Mouse (Mus musculus): Measurements from ENCODE around the gene Chaf1b.

The Chaf1b gene

DNA sequence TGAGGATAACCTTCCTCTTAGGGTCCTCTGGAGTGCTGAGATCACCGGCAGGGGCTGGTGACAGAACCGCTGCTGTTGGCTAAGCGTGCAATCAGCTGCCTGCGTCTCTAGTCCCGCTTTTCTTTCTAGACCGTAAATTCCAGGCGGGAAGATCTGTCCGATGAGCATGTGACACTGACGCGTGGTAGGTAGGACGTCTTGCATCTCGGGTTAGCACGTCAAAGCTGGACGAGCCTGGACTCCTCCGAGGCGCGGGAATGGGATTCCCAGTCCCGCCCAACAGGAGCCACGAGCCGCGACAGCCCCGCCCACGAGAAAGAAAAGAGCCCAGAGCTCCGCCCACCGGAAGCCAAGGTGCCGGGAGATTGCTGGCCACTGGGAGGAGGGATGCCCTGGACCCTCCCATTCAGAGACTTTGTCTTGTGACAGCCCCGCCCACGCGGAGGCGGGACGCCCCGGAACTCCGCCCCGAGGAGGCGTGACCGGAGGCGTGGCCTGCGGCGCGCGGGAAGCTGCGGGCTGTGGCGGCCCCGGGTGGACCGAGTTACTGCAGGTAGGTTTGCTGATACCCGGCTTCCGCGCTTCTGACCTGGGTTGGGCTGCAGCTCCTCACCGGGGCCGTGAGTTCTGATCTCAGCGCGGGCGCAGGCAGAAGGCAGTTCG is at the start of gene Chaf1b:
TSS of gene Chaf1b (plus strand) at position 479 of the 663 bp plus-strand sequence.
- peak; percentile 95 to 99 for DNase-seq (ENCODE audit: low spot score in 2 of 2)

GRCm38 (mm10) chr16:93834076-93834475 is 49.6 kb upstream of the Chaf1b start:
- DNase-seq (ENCODE audit: low spot score in 2 of 2), result no peak

DNA sequence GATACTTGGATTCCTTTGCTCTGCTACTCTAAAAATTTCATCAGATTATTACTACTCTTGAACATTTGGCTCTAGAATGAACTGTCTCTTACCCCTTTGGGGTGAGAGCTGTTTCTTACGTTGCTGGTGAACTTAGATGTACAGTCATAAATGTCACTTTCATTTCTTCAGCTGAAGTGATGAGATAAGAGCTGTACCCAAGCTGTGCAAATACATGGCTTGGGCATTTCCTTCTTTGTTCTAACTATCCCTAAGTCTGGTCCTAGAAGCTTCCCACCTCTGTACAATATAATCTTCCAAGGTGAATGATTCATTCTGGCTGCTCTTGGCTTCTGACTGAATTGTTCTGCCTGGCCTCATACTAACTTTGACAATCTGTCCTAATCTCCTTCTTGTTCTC is 44.7 kb upstream of the Chaf1b start:
- DNase-seq (ENCODE audit: low spot score in 2 of 2), result no peak

- no peak for DNase-seq (ENCODE audit: low spot score in 2 of 2)
Measured at GRCm38 (mm10) chr16:93850527-93850926, 33.2 kb upstream of the Chaf1b start.

GRCm38 (mm10) chr16:93859967-93860366 is 23.7 kb upstream of the Chaf1b start:
- no peak for DNase-seq (ENCODE audit: low spot score in 2 of 2)

DNA sequence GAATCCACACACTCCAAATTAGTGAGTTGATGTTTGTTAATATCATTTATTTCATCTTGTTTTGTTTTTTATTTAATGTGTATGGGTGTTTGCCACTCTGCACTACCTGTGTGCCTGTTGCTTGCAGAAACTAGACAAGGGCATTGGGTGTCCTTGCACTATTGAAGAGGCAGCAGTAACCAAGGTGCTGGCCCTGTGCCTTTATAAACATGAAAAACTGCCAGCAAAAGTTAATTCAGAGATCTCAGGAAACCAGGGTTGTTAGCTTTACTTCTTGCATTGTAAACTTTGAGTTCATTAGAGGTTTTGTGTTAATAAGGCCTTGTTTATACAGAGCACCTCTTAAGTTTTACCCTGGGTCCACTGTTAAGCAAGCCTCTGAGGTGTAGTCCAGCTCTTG is 23.0 kb upstream of the Chaf1b start:
- no peak for DNase-seq (ENCODE audit: low spot score in 2 of 2)

DNA sequence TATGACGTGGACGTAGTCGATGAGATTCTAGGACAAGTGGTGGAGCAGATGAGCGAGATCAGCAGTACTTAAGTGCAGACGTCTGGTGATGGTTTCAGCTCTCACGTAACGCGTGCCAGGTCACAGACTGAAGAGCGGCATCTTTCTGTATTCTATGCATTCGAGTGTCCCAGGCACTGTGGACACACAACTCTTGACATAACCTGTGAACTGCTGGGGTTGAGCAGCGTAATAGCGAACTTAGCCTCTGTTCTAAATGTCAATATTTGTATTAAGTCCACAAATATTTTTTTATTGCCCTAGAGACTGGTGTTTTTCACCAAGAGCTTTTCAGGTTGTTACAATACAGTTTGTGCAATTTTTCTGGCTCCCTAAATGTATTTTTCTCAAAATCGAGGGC is 8.9 kb upstream of the Chaf1b start:
- no peak for DNase-seq (ENCODE audit: low spot score in 2 of 2)

DNA sequence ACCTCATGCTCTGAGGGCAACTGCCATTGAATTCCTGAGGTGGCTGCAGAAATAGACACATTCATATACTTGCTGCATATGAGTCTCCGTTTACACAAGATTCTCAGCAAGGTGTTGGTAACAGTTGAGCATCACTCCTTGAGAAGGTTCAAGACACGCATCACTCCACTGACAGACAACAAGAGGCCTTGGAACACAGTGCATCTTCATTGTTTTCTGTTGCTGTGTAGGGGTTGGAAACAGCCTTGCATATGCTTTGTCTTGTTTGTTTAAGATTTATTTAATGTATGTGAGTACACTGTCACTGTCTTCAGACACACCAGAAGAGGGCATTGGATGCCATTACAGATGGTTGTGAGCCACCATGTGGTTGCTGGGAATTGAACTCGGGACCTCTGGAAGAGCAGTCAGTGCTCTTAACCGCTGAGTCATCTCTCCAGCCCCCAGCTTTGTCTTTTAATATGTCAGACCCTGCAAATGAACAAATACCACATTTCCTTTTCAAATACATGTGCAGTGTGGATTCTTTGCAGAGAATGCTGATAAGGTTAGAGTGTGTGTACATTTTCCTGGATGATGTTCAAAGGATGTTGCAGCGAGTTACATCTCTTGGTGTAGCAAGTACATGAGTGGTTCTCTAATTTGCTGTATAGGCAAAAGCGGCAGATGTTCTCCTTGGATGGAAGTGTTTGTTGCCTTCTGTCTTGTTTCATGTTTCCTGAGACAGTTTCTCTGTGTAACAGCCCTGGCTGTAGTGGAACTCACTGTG is 5.9 kb upstream of the Chaf1b start:
- DNase-seq (ENCODE audit: low spot score in 2 of 2), result no peak

GRCm38 (mm10) chr16:93884086-93884721 is 503 bp downstream of the Chaf1b start:
- peak in 1 of 2 experiments; percentile 16 for DNase-seq (ENCODE audit: low spot score in 2 of 2)

DNA sequence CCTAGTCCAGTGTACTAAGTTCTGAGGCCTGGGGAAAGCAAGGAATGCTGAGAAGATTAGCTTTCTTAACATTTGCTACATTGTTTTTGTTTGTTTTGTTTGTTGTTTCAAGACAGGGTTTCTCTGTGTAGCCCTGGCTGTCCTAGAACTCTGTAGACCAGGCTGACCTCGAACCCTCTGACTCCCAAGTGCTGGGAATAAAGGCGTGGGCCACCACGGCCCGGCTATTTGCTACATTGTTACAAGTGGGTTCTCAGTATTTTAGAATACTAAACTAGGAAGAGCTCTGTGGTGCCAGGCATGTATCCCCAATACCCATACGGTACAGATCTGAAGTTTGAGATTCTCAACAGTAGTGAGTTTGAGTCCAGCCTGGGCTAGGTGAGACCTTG is 1.0 kb downstream of the Chaf1b start:
- no peak for DNase-seq (ENCODE audit: low spot score in 2 of 2)

DNA sequence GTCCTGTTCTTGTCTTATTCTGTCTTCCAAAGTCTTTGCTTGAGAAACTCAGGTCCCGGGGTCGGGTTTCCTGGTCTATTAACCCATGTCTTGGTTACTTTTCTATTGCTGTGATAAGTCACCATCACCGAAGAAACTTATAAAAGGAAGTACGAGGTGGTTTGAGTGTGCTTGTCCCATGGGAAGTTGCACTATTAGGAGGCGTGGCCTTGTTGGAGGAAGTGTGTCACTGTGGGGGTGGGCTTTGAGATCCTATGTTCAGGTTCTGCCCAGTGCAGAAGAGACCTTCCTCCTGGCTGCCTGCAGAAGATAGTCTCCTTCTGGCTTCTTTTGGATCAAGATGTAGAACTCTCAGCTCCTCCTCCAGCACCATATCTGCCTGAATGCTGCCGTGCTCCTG is 4.8 kb downstream of the Chaf1b start:
- no peak for DNase-seq (ENCODE audit: low spot score in 2 of 2)

- DNase-seq (ENCODE audit: low spot score in 2 of 2), result no peak
Measured at GRCm38 (mm10) chr16:93890948-93891604, 7.4 kb downstream of the Chaf1b start.

- no peak for DNase-seq (ENCODE audit: low spot score in 2 of 2)
Measured at GRCm38 (mm10) chr16:93893285-93893684, 9.6 kb downstream of the Chaf1b start.

DNA sequence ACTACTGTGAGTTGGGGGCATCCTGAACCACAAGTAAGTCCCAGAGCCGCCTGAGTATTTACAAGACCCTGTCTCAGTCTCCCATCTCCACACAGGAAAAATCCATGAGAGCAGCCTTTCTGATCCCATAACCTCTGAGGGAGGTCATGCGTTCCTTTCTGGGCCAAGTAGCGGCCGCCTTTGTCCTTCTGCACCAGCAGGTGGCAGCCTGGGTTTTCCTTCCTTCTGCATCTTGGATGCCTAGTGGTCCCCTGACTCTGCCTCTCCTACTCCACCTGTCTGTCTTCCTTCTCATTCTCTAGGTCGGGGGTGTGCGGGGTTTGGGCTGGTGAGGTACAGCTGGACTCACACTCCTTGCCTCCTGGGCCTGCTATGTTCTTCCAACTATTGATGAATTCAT is 19.3 kb downstream of the Chaf1b start:
- DNase-seq (ENCODE audit: low spot score in 2 of 2), result no peak

DNA sequence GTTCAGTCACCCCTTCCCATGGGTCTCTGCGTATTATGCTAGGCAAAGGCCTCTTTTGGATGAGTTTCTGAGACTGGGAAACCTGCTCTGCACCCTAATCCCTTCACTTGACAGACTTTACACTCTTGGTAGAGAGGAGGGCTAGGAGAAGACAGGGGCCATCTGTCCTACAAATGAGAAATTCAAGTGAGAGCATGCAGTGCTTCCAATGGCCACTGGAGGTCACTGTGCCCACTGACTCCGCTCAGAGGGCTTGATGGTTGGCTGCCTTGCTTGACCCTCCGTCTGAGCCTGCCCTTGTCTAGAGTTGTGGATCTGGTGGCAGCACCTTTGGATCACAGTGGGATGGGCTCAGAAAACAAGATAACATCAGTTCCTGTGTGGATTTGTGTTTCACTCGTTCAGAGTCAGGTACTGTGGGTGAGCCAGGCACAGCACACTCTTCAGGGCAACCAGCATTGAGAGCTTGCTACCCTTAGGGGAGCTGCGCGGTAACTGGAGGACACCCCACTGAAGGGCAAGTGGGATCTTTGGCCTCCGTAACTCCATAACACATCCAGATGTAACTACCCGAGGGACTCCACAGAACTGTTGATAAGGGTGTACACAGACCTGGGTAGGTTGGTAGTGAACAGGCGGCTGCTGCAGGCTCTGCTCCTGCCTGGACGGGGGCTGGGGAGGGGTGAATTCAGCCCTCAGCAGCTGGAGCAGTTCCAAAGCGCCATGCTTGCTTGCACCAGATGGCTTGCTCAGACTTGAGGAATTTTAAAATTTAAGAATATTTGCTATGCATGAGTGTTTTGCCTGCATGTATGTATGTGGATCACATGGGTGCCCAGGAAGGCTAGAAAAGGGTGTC is 22.7 kb downstream of the Chaf1b start:
- DNase-seq (ENCODE audit: low spot score in 2 of 2), result peak; percentile 59 to 78

DNA sequence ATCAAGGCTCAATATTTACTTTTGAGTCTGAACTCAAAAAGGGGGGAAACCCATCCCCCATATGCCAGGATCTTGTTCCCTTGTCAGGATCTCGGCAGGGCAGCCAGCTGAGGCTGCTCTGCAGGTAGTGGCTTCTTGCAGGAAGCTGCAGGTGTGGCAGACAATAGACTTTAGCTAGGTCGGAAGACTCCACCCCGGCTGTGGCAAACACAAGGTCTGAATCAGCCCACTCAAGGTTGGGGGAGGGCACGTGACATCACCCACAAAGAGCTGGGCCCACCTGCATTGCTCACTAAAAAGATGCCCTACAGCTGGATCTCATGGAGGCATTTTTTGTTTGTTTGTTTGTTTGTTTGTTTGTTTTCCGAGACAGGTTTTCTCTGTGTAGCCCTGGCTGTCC is 24.1 kb downstream of the Chaf1b start:
- no peak for DNase-seq (ENCODE audit: low spot score in 2 of 2)

DNA sequence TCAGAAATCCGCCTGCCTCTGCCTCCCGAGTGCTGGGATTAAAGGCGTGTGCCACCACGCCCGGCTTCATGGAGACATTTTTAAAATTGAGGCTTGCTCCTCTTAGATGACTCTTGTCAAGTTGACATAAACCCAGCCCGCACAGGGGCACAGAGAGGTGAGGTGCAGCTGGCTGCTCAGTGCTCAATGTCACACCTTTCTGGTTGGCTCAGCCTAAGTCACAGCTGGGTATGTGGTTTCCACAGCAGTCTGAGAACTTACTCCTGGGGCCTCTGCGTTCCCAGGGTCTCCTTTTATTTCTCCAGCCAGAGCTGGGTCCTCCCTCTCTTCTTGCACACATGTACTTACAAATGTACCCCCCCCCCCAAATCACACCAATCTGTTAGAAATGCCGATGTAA is 24.5 kb downstream of the Chaf1b start:
- no peak for DNase-seq (ENCODE audit: low spot score in 2 of 2)

DNA sequence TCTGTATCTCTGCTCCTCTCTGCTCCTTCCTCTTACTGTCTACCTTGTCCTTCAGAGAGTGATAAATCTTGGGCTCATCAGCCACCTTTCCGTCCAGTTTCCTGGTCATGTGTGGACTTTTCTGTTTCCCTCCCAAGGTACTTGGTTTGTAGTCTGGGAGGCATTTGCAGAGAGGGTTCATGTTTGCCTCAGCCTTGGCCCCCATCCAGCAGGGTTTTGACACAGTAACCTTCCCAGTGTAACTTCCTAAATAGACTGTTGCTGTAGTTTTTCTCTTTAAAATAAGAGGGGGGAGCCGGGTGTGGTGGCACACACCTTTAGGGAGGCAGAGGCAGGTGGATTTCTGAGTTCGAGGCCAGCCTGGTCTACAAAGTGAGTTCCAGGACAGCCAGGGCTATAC is 26.2 kb downstream of the Chaf1b start:
- no peak for DNase-seq (ENCODE audit: low spot score in 2 of 2)

DNA sequence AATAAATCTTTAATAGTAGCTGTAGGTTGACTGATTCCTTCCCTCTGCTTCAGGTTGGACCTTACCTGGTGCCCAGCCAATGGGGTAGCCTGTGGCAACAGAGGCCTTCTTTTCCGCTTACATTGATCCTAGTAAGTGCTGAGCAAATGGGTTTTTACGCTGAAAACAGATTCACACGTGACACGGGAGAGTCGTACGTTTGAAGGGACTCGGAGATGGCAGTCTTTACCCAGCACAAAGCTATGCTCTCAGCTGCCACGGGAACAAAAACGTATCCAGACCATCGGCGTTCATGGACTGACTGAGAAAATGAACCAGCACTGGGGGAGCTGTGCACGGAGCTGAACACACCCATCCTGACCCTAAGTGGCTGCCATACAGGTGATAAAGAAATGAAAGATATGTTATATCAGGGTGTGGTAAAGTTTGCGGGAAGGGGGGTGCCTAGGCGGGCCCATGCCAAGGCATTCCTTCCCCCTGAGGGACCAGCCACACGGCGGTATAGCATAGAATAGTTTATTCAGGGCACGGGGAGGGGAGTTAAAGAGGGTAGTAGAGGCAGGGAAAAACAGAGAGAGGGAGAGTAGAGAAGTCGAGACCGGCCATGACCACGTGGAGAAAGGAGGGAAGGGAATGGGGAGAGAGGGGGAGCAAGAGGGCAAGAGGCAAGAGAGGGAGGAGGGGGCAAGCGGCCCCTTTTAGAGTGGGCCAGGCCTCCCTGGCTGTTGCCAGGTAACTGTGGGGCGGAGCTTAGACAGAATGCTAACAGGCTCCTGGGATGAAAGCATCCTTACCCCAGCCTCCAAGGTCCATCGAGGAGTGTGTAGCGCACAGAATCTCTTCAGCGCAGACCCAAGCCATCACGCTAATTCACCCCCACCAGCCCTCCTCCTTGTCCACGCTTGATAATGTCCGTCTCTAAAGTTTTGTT is 27.3 kb downstream of the Chaf1b start:
- no peak for DNase-seq (ENCODE audit: low spot score in 2 of 2)

DNA sequence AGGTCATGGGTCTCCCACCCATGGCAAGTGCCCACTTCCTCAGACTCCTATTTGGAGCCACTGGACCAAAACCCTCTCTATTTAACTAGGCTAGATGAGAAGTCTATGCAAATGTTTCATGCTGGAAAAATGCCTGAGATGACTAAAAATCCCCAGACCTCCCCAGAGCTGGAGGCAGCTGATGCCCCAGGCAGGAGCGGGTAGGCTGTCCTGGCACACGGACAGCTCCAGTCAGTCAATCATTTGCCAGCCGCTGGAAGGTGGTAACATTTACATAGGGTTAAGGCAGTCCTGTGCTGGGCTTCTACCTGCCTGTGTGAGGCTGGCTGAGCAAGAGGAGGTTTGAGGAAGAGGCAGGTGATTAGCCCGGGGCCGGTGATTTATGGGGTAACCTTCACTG is 28.5 kb downstream of the Chaf1b start:
- DNase-seq (ENCODE audit: low spot score in 2 of 2), result no peak
